Mouse (Mus musculus): ENCODE measurements around the gene Mbd6. TPM values are rescaled to one million over a fixed set of nuclear protein-coding genes. Genes with fewer than 3 reads are reported as not detected.

The Mbd6 gene
- polyA plus RNA-seq, 1 experiment, result 35.1 TPM

DNA sequence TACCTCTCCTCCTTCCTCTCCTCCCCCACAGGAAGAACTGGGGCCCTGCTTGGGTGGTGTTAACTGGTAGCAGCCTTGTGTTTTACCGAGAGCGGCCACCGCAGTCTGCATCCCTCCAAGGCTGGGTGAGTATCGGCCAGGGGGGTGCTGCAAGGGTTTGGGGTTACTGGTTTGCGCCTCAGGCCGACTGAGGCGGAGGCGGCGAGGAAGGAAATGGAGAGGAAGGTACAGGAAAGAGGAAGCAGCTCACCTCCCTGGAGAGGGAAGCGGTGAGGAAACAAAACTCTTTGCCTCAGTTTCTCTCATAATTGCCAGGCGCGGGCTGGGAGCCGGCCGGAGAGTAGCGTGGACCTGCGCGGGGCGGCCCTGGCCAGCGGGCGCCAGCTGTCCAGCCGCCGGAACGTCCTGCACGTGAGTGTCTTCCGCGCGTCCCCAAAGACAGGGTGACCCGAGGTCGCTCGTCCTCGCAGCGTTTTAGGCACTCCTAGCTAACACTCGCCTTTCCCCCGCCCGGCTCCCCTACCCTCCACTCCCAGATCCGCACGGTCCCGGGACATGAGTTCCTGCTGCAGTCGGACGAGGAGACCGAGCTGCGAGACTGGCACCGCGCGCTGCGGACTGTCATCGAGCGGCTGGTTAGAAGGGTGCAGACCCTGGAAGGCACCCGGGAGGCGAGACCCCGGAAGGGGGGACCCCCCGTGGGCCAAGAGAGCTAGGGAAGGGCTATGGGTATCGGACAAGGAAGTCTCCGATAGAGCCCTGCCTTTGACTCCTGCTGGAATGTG lies 37.4 kb upstream of the Mbd6 start:
- H3K4me3 ChIP-seq (ENCODE audit: insufficient read depth, low read length), result peak overlapping the region; percentile 5; the same call in 1 of the 2 replicates
- H3K27ac ChIP-seq (ENCODE audit: insufficient read depth, low read length), result no peak overlapping the region
- TF ChIP-seq CTCF (IDR thresholded peaks at IDR 0.05; ENCODE audit: extremely low read depth, insufficient read depth, low read length), result no peak
- TF ChIP-seq POLR2A (IDR thresholded peaks at IDR 0.05; ENCODE audit: extremely low read depth, insufficient read depth, low read length), result no peak
- no peaks in the 10 kb centered on the region for H3K4me1 ChIP-seq (ENCODE audit: control insufficient read depth, insufficient read depth, low read length)

DNA sequence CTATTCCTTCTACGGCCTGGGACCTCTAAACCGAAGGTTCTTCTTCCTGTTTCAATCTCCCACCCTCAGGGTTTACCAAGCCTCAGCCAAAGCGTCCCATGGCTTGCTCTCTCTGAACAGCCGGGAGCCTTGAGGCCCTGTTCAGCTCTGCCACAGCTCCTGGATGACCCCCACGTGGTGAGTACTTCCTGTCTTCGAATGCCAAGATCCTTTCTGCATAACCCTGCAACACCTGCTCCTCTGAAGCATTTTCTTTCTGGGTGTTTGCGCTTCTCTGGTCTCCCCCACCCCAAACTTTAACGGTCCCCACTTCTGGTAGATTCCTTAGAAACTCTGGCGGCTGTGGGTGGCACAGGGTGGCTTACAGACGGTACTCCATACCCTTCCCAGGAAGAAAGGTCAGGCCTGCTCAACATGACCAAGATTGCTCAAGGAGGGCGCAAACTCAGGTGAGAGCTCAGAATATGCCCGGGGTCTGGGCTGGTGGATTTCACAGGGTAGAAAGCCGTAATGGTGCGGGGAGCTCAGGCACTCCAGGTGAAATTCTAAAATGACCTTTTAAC lies 36.7 kb upstream of the Mbd6 start:
- TF ChIP-seq POLR2A (IDR thresholded peaks at IDR 0.05; ENCODE audit: extremely low read depth, insufficient read depth, low read length), result no peak
- H3K4me1 ChIP-seq (ENCODE audit: control insufficient read depth, insufficient read depth, low read length), result no peaks in the 10 kb centered on the region
- no peak overlapping the region for H3K27ac ChIP-seq (ENCODE audit: insufficient read depth, low read length)
- no peak overlapping the region for H3K4me3 ChIP-seq (ENCODE audit: insufficient read depth, low read length)

DNA sequence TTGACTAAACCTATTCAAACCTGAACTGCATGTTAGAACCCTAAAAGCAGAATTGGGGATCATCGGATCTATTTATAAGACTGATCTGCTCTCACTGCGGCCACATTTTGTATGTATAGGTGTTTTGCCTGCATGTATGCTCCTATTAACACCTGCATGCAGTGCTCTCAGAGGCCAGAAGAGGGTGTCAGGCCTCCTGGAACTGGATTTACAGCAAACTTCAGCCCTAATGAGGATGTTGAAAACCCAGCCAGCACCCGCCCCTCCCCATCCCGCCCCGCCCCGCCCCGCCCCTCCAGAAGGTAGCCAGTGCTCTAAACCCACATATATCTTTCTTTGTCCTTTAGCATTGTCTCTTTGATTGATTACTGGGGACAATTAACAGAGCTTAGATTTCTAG lies 35.7 kb upstream of the Mbd6 start:
- H3K4me1 ChIP-seq (ENCODE audit: control insufficient read depth, insufficient read depth, low read length), result no peaks in the 10 kb centered on the region
- H3K4me3 ChIP-seq (ENCODE audit: insufficient read depth, low read length), result no peak overlapping the region
- TF ChIP-seq CTCF (IDR thresholded peaks at IDR 0.05; ENCODE audit: extremely low read depth, insufficient read depth, low read length) (peak; percentile 31; the same call in 1 of the 2 replicates), POLR2A (IDR thresholded peaks at IDR 0.05; ENCODE audit: extremely low read depth, insufficient read depth, low read length) (no peak)
- no peak overlapping the region for H3K27ac ChIP-seq (ENCODE audit: insufficient read depth, low read length)

DNA sequence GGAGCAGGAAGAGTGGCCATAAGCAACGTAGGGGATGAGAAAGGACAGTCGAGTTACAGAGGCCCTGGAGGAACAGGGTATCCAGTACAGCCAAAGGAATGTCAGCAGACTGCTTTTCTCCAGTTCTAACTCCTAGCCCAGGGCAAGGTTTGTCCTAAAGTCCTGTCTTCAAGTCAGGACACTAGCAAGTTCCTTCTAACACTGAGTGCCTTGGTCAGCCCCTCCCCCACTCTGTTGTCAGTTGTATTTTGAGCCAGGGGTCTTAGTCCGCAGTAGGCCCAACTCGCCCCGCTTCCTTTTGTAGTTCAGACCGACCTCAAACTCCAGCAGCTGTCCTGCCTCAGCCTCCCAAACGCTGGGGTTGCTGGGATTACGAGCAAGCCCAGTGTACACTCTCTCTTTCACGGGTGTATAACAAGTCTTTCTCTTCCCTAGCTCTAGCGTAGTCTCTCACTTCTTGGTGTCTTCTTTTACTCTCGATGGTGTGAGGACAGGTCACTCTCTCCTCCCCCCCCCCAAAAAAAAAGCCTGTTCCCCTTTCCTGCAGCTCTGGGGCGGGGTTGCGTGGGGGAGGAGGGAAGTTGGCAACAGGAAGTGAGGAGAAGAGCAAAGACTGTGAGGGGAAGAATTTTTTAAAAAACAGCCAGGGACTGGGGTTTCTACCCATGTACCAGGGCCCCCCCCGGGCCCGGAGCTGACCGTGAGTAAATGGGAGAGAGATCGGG lies 34.5 kb upstream of the Mbd6 start:
- TF ChIP-seq CTCF (IDR thresholded peaks at IDR 0.05; ENCODE audit: extremely low read depth, insufficient read depth, low read length) (no peak), POLR2A (IDR thresholded peaks at IDR 0.05; ENCODE audit: extremely low read depth, insufficient read depth, low read length) (no peak)

DNA sequence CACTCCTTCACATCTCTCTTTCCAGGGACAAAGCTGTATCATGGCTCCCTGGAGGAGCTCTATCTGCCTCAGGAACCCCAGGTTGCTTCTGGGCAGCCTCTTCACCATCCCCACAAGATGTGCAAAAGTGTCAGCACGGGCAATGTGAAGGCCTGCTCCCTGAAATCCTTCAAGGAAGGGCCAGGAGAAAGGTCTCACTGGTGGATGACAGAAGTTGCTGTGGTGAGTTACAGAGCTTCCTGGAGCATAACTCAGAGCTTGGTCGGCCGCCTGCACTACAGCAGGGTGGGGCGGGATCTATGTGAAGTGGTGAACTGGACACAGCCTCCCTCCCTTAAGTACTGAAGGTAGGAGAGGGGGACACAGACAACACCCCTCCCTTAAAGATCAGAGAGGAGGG lies 33.9 kb upstream of the Mbd6 start:
- H3K27ac ChIP-seq (ENCODE audit: insufficient read depth, low read length), result no peak overlapping the region
- no peaks in the 10 kb centered on the region for H3K4me1 ChIP-seq (ENCODE audit: control insufficient read depth, insufficient read depth, low read length)
- H3K4me3 ChIP-seq (ENCODE audit: insufficient read depth, low read length), result no peak overlapping the region
- no peak for TF ChIP-seq POLR2A (IDR thresholded peaks at IDR 0.05; ENCODE audit: extremely low read depth, insufficient read depth, low read length)
- no peak for TF ChIP-seq CTCF (IDR thresholded peaks at IDR 0.05; ENCODE audit: extremely low read depth, insufficient read depth, low read length)

More for the DNA sequence above, 34.5 kb upstream of the Mbd6 start:
- no peak overlapping the region for H3K27ac ChIP-seq (ENCODE audit: insufficient read depth, low read length)
- no peaks in the 10 kb centered on the region for H3K4me1 ChIP-seq (ENCODE audit: control insufficient read depth, insufficient read depth, low read length)
- no peak overlapping the region for H3K4me3 ChIP-seq (ENCODE audit: insufficient read depth, low read length)

DNA sequence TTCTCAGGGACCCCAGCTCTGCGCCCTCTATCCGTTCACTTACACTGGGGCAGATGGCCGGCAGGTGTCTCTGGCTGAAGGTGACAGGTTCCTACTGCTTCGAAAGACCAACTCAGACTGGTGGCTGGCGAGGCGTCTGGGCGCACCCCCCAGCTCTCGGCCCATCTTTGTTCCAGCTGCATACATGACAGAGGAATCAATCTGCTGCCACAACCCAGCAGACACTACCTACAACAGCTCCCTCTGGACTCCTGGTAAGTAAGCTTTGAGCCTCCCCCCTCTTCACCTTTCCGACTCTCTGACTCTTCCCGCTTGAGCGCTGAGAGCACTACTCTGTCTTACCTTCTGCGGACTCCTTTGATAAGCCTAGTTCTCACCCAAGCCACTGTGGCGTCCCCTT lies 33.4 kb upstream of the Mbd6 start:
- no peak for TF ChIP-seq POLR2A (IDR thresholded peaks at IDR 0.05; ENCODE audit: extremely low read depth, insufficient read depth, low read length)
- no peak for TF ChIP-seq CTCF (IDR thresholded peaks at IDR 0.05; ENCODE audit: extremely low read depth, insufficient read depth, low read length)
- Histone ChIP-seq H3K4me3 (ENCODE audit: insufficient read depth, low read length) (no peak overlapping the region), H3K4me1 (ENCODE audit: control insufficient read depth, insufficient read depth, low read length) (no peaks in the 10 kb centered on the region), H3K27ac (ENCODE audit: insufficient read depth, low read length) (no peak overlapping the region)

DNA sequence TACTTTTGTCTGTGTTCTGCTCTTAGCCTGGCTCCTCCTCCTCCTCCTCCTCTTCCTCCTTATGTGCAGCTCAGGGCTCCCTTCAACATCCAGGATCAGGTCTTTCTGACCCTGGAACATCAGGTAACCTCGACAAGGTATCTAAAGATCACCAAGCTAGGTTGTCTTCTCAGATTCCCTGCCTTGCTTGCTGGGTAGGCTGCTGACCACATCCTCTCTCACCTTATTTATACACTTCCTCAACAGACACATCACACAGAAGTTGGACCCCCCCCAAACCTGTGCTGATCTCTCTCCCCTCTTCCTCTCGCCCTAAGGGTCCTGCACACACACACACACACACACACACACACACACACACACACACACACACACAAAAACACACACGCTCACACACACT lies 32.8 kb upstream of the Mbd6 start, which contains the start of gene Arhgap9:
Gene Arhgap9, plus strand, starts transcription at position 344 of the 400 bp plus-strand sequence.
- TF ChIP-seq POLR2A (IDR thresholded peaks at IDR 0.05; ENCODE audit: extremely low read depth, insufficient read depth, low read length), result no peak
- TF ChIP-seq CTCF (IDR thresholded peaks at IDR 0.05; ENCODE audit: extremely low read depth, insufficient read depth, low read length), result no peak
- H3K4me3 ChIP-seq (ENCODE audit: insufficient read depth, low read length), result no peak within 1 kb of the TSS
- H3K27ac ChIP-seq (ENCODE audit: insufficient read depth, low read length), result no peak within 1 kb of the TSS
- H3K4me1 ChIP-seq (ENCODE audit: control insufficient read depth, insufficient read depth, low read length), result no peaks in the 10 kb centered on the region

DNA sequence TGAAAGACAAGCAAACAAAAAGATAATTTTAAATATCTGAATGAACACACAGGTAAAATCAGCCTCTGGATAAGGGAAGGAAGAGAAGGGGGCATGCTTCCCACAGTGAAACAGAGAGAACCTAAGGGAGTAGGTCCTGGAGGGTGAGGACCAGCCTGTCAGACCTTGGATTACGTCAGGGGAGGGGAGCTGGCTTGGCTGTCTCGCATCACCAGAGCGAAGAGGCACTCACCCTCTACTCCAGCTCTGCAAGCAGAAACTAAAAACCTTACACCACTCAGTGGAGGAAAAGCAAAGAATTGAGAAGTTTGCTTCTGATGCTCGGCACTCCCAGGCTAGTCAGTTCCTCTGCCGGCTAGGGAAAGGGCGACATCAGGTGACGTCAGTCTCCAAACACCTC lies 31.2 kb upstream of the Mbd6 start:
- no peak overlapping the region for H3K27ac ChIP-seq (ENCODE audit: insufficient read depth, low read length)
- no peak for TF ChIP-seq POLR2A (IDR thresholded peaks at IDR 0.05; ENCODE audit: extremely low read depth, insufficient read depth, low read length)
- TF ChIP-seq CTCF (IDR thresholded peaks at IDR 0.05; ENCODE audit: extremely low read depth, insufficient read depth, low read length), result no peak
- no peak overlapping the region for H3K4me3 ChIP-seq (ENCODE audit: insufficient read depth, low read length)
- no peaks in the 10 kb centered on the region for H3K4me1 ChIP-seq (ENCODE audit: control insufficient read depth, insufficient read depth, low read length)

DNA sequence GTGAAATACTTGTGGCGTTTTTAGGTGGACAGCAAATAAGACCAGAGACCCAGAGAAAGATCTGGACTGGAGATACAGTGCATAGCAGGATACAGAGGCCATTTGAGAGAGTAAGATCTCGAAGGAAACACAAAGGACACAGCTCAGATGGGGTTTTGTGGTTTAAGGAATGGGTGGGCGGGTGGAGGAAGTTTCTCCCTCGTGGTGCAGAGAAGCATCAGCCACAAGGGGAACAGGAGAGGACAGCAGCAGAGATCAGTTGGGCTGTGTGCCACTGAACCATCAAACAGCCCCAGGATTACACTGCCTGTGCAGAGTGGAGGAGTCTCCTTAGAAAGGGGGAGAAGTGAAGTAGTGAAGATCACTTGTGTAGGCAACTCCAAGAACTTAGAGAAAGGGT lies 29.2 kb upstream of the Mbd6 start:
- no peak overlapping the region for H3K27ac ChIP-seq (ENCODE audit: insufficient read depth, low read length)
- H3K4me1 ChIP-seq (ENCODE audit: control insufficient read depth, insufficient read depth, low read length), result no peaks in the 10 kb centered on the region
- no peak for TF ChIP-seq POLR2A (IDR thresholded peaks at IDR 0.05; ENCODE audit: extremely low read depth, insufficient read depth, low read length)
- TF ChIP-seq CTCF (IDR thresholded peaks at IDR 0.05; ENCODE audit: extremely low read depth, insufficient read depth, low read length), result no peak
- no peak overlapping the region for H3K4me3 ChIP-seq (ENCODE audit: insufficient read depth, low read length)

Measured in cortical plate, adult 2 months (tissue).